Mouse (Mus musculus) erythroblast, embryonic 14.5 days (primary cell): ENCODE data around the gene Arsa. TPM values are rescaled to one million over a fixed set of nuclear protein-coding genes. Genes with fewer than 3 reads are reported as not detected.

ENCODE experiments used
- H3K27me3 ChIP-seq: 2 replicates; pipeline ENCODE4 v1.6.1; 2012; ENCODE audit warnings: inconsistent platforms; ENCODE audit not compliant: control insufficient read depth
- H3K36me3 ChIP-seq: 2 replicates; pipeline ENCODE4 v1.6.1; 2012; ENCODE audit warnings: mild to moderate bottlenecking, inconsistent platforms; ENCODE audit not compliant: control insufficient read depth
- H3K4me1 ChIP-seq: 2 replicates; pipeline ENCODE4 v1.6.1; 2012; ENCODE audit warnings: inconsistent platforms; ENCODE audit not compliant: control insufficient read depth
- H3K4me3 ChIP-seq: replicated peaks from 2 replicates; pipeline ENCODE3; 2012; ENCODE audit warnings: moderate library complexity, mild to moderate bottlenecking, inconsistent platforms
- H3K9me3 ChIP-seq: 2 replicates; pipeline ENCODE4 v1.6.1; 2012; ENCODE audit warnings: low read length, inconsistent platforms, mixed read lengths; ENCODE audit not compliant: control insufficient read depth
- GATA1 ChIP-seq: IDR thresholded peaks from 2 replicates; pipeline ENCODE4 v1.6.1; 2012; ENCODE audit warnings: low read length, inconsistent platforms, mixed read lengths
- TAL1 ChIP-seq: IDR thresholded peaks from 3 replicates; pipeline ENCODE4 v1.6.1; 2012; ENCODE audit warnings: low read length, inconsistent platforms, mixed read lengths
- polyA plus RNA-seq: library from polyadenylated mRNA; stranded (reverse); fragments of >175 nt; gene quantifications from 2 replicates; pipeline ENCODE4 v1.2.3, GENCODE M21; 2012

The Arsa gene
- polyA plus RNA-seq: 0.30 and 0.59 TPM in 2 replicates

GRCm38 (mm10) chr15:89477091-89477491, at the start of gene Arsa:
Gene Arsa (minus strand): TSS chr15:89477425.
- peak within 1 kb of the TSS; percentile 71 for H3K4me3 ChIP-seq
- H3K27me3 ChIP-seq: no peaks in the 10 kb centered on the region
- no peaks in the 10 kb centered on the region for H3K9me3 ChIP-seq
- TF ChIP-seq TAL1: no peak
- TF ChIP-seq GATA1: no peak
- no peaks in the 10 kb centered on the region; the same call in 1 of the 2 replicates for H3K36me3 ChIP-seq
- H3K4me1 ChIP-seq: peaks cover 27% of the 10 kb centered on the region

- TF ChIP-seq GATA1 (no peak), TAL1 (no peak)
- Histone ChIP-seq H3K27me3 (peaks cover 8% of the 10 kb centered on the region; the same call in 1 of the 2 replicates), H3K36me3 (no peaks in the 10 kb centered on the region; the same call in 1 of the 2 replicates), H3K4me1 (no peaks in the 10 kb centered on the region), H3K9me3 (no peaks in the 10 kb centered on the region), H3K4me3 (no peak overlapping the region)
Observed at GRCm38 (mm10) chr15:89526776-89527325, 49.6 kb upstream of the Arsa start.

GRCm38 (mm10) chr15:89525896-89526295, 48.7 kb upstream of the Arsa start:
- no peaks in the 10 kb centered on the region; the same call in 1 of the 2 replicates for H3K36me3 ChIP-seq
- no peaks in the 10 kb centered on the region for H3K4me1 ChIP-seq
- no peak overlapping the region for H3K4me3 ChIP-seq
- no peaks in the 10 kb centered on the region for H3K9me3 ChIP-seq
- peaks cover 8% of the 10 kb centered on the region; the same call in 1 of the 2 replicates for H3K27me3 ChIP-seq
- TF ChIP-seq TAL1 (no peak), GATA1 (no peak)

- no peaks in the 10 kb centered on the region; the same call in 1 of the 2 replicates for H3K36me3 ChIP-seq
- no peak for TF ChIP-seq TAL1
- no peak for TF ChIP-seq GATA1
Observed at GRCm38 (mm10) chr15:89525464-89525863, 48.2 kb upstream of the Arsa start.

GRCm38 (mm10) chr15:89524611-89525415, 47.6 kb upstream of the Arsa start:
- H3K27me3 ChIP-seq: peaks cover 8% of the 10 kb centered on the region; the same call in 1 of the 2 replicates
- TF ChIP-seq GATA1 (no peak), TAL1 (no peak)
- H3K36me3 ChIP-seq: no peaks in the 10 kb centered on the region; the same call in 1 of the 2 replicates
- no peak overlapping the region for H3K4me3 ChIP-seq
- H3K4me1 ChIP-seq: no peaks in the 10 kb centered on the region
- no peaks in the 10 kb centered on the region for H3K9me3 ChIP-seq

More at GRCm38 (mm10) chr15:89525464-89525863, 48.2 kb upstream of the Arsa start:
- no peaks in the 10 kb centered on the region for H3K9me3 ChIP-seq
- no peaks in the 10 kb centered on the region for H3K4me1 ChIP-seq
- H3K27me3 ChIP-seq: peaks cover 8% of the 10 kb centered on the region; the same call in 1 of the 2 replicates
- H3K4me3 ChIP-seq: no peak overlapping the region

- H3K9me3 ChIP-seq: no peaks in the 10 kb centered on the region
- TF ChIP-seq GATA1 (no peak), TAL1 (no peak)
- H3K36me3 ChIP-seq: no peaks in the 10 kb centered on the region; the same call in 1 of the 2 replicates
- peaks cover 8% of the 10 kb centered on the region; the same call in 1 of the 2 replicates for H3K27me3 ChIP-seq
- no peaks in the 10 kb centered on the region for H3K4me1 ChIP-seq
- no peak overlapping the region for H3K4me3 ChIP-seq
Observed at GRCm38 (mm10) chr15:89524001-89524571, 46.9 kb upstream of the Arsa start.

- TF ChIP-seq GATA1 (no peak), TAL1 (no peak)
- Histone ChIP-seq H3K9me3 (no peaks in the 10 kb centered on the region), H3K4me3 (peak overlapping the region; percentile 7), H3K36me3 (no peaks in the 10 kb centered on the region; the same call in 1 of the 2 replicates), H3K4me1 (no peaks in the 10 kb centered on the region), H3K27me3 (peaks cover 8% of the 10 kb centered on the region; the same call in 1 of the 2 replicates)
Observed at GRCm38 (mm10) chr15:89523283-89523832, 46.1 kb upstream of the Arsa start.

- no peak for TF ChIP-seq TAL1
- no peak for TF ChIP-seq GATA1
- H3K36me3 ChIP-seq: no peaks in the 10 kb centered on the region; the same call in 1 of the 2 replicates
- H3K27me3 ChIP-seq: peaks cover 8% of the 10 kb centered on the region; the same call in 1 of the 2 replicates
- no peak overlapping the region for H3K4me3 ChIP-seq
- no peaks in the 10 kb centered on the region for H3K4me1 ChIP-seq
- H3K9me3 ChIP-seq: no peaks in the 10 kb centered on the region
Observed at GRCm38 (mm10) chr15:89522566-89523282, 45.5 kb upstream of the Arsa start.
